Mouse (Mus musculus) splenic B cell, adult 2 months (primary cell): ENCODE measurements around the gene Frmd8.

ENCODE experiments used
- DNase-seq: peaks from one replicate; pipeline ENCODE4 v3.0.0-alpha.2; 2011; ENCODE audit warnings: low read depth, low spot score
- H3K27me3 ChIP-seq: 2 replicates; pipeline ENCODE4 v1.6.1; 2012; ENCODE audit warnings: mild to moderate bottlenecking, low read length, moderate library complexity, mixed read lengths; ENCODE audit not compliant: control insufficient read depth, poor library complexity, insufficient read depth, severe bottlenecking
- H3K36me3 ChIP-seq: 2 replicates; pipeline ENCODE4 v1.6.1; 2012; ENCODE audit warnings: mild to moderate bottlenecking, low read length, moderate library complexity, mixed read lengths; ENCODE audit not compliant: control insufficient read depth, poor library complexity, insufficient read depth, severe bottlenecking

The Frmd8 gene

DNA sequence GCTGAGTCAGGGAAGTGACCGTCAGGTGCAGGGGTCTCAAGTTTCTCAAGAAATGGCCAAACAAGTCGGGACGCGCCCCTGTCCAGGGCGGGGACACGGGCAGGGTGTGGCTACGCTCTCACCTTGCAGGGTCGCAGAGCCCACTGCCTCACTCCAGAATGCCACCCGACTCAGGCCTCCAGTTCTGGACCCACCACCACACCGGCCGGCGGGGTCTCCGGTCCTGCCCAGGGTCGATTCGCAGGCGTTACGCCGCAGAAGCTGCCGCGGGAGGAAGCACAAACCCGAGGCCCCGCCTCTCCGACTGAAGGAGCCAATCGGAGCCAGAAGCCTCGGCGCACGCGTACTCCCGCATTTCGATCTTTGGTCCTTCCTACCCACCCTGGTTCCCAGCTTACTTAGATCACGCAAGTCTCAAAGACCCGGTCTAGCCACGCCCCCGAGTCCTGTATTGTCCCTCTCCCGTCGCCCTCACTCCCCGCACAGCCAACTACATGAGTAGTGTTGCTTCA, at the start of gene Frmd8:
TSS of gene Frmd8 (minus strand) at position 306 of the 512 bp plus-strand sequence.
- peak; percentile 93 for DNase-seq
- Histone ChIP-seq H3K36me3 (no peaks in the 10 kb centered on the region), H3K27me3 (no peaks in the 10 kb centered on the region)

- Histone ChIP-seq H3K27me3 (no peaks in the 10 kb centered on the region; the same call in 1 of the 2 replicates), H3K36me3 (no peaks in the 10 kb centered on the region)
- peak; percentile 95 for DNase-seq
Observed at GRCm38 (mm10) chr19:5924713-5925093, 49.6 kb upstream of the Frmd8 start, which contains the start of gene Cdc42ep2. Gene Cdc42ep2 (minus strand): TSS chr19:5924816.

DNA sequence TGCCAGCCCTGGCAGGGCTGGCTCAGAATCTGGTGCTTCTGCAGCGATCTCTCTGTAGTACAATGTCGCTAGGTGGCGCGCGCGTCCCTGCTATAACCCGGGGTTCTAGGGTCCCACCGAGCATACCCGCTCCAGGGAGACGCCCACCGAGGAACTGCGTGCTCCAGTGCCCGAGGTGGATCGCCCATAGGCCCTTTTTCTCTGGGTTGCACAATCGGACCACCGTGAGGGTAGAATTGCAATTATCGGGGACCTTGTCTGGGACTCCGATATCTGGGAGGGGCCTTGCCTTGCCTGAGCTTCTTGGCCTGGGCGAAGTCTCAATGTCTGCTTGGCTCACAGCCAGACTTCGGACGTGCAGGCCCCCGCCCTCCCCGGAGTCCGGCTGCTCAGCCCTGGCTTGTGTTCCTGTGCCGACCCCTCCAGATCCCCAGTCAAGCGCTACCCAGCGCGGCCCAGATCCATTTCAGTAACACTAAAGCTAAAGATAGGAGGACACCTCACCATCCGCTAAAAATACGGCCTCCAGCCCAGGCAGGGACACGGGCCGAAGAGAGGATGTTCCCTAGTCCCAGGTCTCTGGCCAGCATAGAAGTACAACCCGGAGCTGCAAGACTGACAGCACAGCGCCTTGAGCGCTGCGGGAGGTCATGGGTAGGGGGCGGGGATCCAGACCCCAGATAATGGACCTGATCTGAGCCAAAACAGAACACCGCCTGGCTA, 49.1 kb upstream of the Frmd8 start:
- peak; percentile 87 for DNase-seq
- H3K36me3 ChIP-seq = no peaks in the 10 kb centered on the region

GRCm38 (mm10) chr19:5922963-5923362, 47.9 kb upstream of the Frmd8 start:
- DNase-seq = no peak
- Histone ChIP-seq H3K27me3 (no peaks in the 10 kb centered on the region; the same call in 1 of the 2 replicates), H3K36me3 (no peaks in the 10 kb centered on the region)

More for the DNA sequence above, 49.1 kb upstream of the Frmd8 start:
- H3K27me3 ChIP-seq = no peaks in the 10 kb centered on the region; the same call in 1 of the 2 replicates

DNA sequence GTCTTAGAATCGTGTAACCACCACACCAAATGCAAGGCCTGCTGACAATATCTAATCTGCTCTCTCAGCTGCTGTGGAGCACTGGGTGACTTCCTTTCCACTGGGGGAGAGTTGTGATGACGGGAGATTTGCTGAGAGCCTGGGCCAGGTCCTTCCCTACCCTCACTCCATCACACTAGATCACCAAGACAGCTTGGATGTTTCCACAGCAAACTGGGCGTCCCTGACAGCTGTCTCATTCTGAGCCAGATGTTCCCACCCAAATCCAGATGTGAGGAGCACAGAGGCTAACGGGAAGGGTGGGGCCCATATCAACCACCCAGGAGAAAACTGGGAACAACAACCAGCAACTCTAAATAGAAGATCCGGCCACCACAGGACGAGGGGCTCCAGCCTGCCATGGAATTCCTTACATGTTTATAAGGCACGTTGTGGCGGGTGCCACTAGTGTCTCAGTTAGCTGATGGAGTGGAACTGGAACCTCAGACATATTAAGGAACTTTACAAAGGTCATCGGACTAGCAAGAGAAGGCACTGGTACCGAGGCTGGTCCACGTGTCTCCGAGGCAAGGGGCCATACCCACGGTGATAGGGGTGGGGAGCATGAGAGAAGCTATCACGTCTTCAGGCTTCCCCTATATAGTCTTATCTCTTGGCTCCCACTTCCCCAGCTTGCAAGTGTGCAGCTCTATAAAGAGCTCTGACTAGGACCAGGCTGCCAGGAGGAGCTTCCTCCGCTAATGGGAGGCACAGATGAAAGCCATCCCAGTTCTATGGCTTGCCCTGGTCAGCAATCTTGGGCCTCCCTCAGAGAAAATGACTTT, 47.3 kb upstream of the Frmd8 start:
- no peak for DNase-seq
- Histone ChIP-seq H3K36me3 (no peaks in the 10 kb centered on the region), H3K27me3 (no peaks in the 10 kb centered on the region; the same call in 1 of the 2 replicates)

DNA sequence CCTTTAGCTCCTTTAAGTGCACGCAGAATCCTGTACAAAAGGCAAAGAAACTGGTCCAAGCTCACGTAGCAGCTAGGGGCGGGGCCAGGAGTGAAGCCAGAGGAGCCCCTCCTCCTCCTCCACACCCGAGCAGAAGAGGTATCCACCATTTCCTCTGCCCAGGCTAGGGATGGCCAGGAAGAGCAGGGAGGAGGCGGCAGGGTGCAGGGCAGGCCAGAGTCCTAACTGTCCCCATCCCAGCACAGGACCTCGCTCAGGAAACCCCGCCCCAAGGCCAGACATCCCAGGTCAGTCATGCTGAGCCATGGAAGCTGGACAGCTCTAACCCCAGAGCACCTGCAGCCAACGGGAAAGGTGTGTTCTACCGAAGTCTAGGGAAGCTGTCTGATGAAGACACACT, 46.6 kb upstream of the Frmd8 start:
- no peaks in the 10 kb centered on the region; the same call in 1 of the 2 replicates for H3K27me3 ChIP-seq
- DNase-seq = no peak
- H3K36me3 ChIP-seq = no peaks in the 10 kb centered on the region

DNA sequence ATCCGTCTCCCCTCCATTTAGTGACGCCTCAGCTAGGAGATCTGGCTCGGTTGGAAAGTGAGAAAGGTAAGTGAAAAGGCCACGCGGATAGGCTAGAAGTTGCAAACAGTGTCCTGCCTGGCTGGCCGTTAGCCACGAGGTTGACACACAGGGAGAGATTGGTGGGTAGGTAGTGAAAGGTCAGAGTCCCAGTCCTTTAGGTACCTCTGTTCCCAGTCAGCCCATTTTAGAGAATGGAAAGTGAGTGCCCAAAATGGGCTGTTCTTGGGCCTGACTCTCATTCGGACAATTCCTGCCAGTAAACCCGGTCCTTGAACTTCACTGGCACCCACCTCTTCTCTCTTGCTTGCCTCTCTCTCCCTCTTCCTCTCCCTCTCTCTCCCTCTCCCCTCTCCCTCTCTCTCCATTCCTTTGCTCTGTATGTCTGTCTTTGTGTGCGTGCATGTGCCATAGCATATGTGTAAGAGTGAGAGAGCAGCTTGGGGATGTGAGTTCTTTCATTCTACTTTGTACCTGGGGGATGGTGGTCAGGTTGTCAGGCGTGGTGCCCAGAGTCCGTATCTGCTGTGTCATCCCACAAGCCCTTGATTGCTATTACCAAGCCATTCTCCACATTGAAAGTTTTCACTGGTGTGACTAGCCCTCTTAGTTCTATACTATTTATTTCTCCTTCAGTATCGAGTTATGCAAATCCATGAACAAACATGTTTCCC, 38.1 kb upstream of the Frmd8 start, which contains the start of gene Dpf2:
TSS of gene Dpf2 (minus strand) at position 4 of the 713 bp plus-strand sequence.
- Histone ChIP-seq H3K36me3 (no peaks in the 10 kb centered on the region), H3K27me3 (no peaks in the 10 kb centered on the region)
- peak; percentile 16 for DNase-seq

GRCm38 (mm10) chr19:5912103-5913006, 37.3 kb upstream of the Frmd8 start:
- peak; percentile 99 for DNase-seq
- H3K36me3 ChIP-seq = no peaks in the 10 kb centered on the region
- H3K27me3 ChIP-seq = no peaks in the 10 kb centered on the region

DNA sequence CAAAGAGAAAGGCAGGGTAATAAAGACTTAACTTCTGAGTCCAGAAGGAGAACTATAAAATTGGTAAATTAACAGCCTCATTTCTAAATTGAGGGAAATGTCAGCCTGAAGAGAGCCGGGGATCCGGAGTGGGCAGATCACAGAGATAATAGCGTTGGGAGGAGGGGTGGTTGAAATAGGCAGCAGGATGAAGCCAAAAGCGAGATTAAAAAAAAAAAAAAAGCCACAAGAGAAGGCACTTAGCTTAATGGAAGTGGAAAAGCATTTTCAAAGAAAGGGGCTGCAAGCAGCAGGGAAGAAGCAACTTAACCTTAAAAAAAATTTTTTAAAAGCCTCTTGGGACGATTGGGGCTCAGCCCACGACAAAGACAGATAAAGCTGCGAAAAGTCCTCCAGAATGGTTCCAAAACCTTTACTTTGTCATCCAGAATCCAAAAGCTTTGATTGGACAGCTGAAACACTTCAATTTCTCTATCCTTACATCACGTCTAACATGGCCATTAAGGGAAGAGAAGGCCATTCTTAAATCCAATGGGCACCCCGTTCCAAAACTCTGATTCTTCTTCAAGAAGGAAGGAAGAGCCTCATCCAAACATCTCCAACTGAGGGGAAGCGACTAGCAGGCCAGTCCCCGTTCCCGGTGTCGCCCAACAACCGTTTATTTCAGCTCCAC, 36.5 kb upstream of the Frmd8 start:
- Histone ChIP-seq H3K36me3 (no peaks in the 10 kb centered on the region), H3K27me3 (no peaks in the 10 kb centered on the region)
- no peak for DNase-seq

- Histone ChIP-seq H3K36me3 (no peaks in the 10 kb centered on the region; the same call in 1 of the 2 replicates), H3K27me3 (no peaks in the 10 kb centered on the region)
- DNase-seq = no peak
Observed at GRCm38 (mm10) chr19:5910221-5910620, 35.1 kb upstream of the Frmd8 start.

DNA sequence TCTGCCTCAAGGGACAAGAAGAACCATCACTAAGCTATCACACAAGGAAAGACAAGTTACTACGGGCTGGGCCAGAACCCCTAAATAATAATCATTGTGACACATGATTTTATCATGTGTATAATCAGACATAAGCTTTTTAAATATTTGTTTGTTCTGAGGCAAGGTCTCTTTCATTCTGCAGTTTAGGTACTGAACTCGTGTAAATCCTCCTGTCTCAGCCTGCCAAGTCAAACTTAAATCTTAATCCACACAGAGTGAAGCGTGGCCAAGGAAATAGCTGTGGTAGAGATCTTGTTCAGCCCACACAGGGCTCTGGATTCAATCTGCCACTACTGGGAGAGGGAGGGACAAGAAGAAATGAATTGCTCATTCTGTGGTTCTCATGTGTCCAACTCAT, 32.2 kb upstream of the Frmd8 start:
- Histone ChIP-seq H3K27me3 (no peaks in the 10 kb centered on the region), H3K36me3 (peaks cover 14% of the 10 kb centered on the region)
- DNase-seq = no peak

DNA sequence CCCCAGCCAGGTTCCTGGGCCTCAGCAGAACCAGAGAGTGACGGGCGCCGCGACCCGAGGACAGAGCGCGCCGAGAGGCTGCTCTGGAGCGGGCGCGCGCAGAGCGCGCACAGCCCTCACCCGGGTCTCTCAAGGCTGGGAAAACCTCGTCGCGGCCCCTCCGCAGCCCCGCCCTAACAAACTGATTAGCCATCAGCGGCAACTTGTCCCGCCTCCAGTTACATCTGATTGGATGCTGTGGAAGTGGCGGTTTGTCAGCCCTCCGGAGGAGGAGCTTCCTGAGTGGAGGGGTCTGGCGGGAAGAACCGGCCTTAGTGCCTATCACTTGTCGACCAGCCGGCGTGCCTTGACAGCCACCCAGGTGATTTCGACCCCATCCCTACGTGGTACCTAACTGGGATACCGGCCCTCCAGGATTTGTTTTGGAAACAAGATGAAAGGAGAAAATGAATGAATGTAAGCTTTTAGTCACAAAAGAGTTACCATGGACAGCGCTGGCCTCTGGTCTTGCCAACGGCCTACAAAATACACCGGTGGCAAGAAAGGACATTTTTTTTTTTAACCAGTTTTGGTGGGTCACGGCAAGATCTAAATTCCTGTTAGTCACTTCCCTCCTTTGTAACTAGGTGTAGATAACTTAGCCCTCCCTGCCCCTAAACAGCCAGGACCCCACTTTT, 19.1 kb upstream of the Frmd8 start, which contains the start of gene Tigd3:
TSS of gene Tigd3 (minus strand) at position 148 of the 677 bp plus-strand sequence.
- H3K27me3 ChIP-seq = no peaks in the 10 kb centered on the region
- H3K36me3 ChIP-seq = peaks cover 6% of the 10 kb centered on the region
- DNase-seq = peak; percentile 92
